8 mouse cellular contexts compared by ENCODE assay signal in the genomic region with DNA sequence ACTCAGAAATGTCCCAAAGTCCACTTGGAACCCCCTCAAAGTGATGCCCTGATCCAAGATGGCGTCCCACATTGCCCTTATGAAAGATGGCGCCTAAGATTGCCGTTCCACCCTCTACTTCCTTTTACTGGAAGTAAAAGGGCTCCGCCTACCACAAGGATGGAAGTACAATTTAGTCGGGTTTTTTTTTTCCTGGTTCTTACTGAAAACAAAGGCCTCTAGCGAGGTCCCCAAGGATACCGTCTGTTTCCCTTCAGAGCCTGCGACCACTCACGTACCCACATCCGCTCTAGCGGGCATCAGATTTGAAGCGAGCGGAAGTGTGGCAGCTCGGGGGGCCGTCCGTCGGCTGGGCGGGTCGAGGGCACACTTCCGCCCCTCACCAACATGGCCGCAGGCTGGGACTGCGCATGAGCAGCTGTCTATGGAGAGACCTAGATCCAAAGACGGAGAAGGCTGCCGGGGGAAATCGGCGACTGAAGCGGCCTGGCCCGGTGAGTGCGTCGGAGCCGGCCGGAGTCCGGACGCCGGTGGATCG. TPM values are rescaled to one million over a fixed set of nuclear protein-coding genes. Genes with fewer than 3 reads are reported as not detected.
A peak's percentile ranks its signal among the peaks of the same experiment; 100 is the strongest.
DNase-seq lines count a peak whose midpoint lies in the region; ATAC-seq lines count a peak whose summit lies in the region.

TSS of gene Usf1 (plus strand) at position 367 of the 538 bp plus-strand sequence.

- H3K9ac ChIP-seq in kidney, embryonic 15.5 days: peak within 1 kb of the TSS; percentile 91

- H3K4me2 ChIP-seq in kidney, embryonic 15.5 days: peak within 1 kb of the TSS; percentile 60

- H3K4me1 ChIP-seq in heart, embryonic 10.5 days: peaks cover 29% of the 10 kb centered on the region
- H3K4me1 ChIP-seq in kidney, embryonic 15.5 days: peaks cover 19% of the 10 kb centered on the region

- peaks cover 22% of the 10 kb centered on the region for H3K36me3 ChIP-seq in heart, embryonic 10.5 days
- H3K36me3 ChIP-seq in kidney, embryonic 15.5 days: peaks cover 16% of the 10 kb centered on the region

- peak within 1 kb of the TSS; percentile 93 for H3K4me3 ChIP-seq in heart, embryonic 10.5 days
- H3K4me3 ChIP-seq in kidney, embryonic 15.5 days (replicated peaks): peak within 1 kb of the TSS; percentile 78

- peak within 1 kb of the TSS; percentile 97 for H3K27ac ChIP-seq in heart, embryonic 10.5 days
- peak within 1 kb of the TSS; percentile 95 for H3K27ac ChIP-seq in kidney, embryonic 15.5 days

- WGBS in heart, embryonic 10.5 days: under 1% methylated on average over 36 of the region's 36 CpGs
- WGBS in kidney, embryonic 15.5 days: under 1% methylated on average over 36 of the region's 36 CpGs

- DNase-seq in B cell, adult 2 months: peak; percentile 96 to 97
- DNase-seq in brain, adult 2 months (ENCODE audit: low read depth, low spot score): peak; percentile 98
- peak; percentile 98 for DNase-seq in heart, embryonic 10.5 days (ENCODE audit: low spot score)
- peak; percentile 93 for DNase-seq in liver
- peak; percentile 92 to 97 for DNase-seq in spleen, postnatal 4 days (ENCODE audit: low spot score in 2 of 2)

- peak; percentile 94 for ATAC-seq in erythroblast, adult 5-6 weeks (replicated peaks; ENCODE audit: low FRiP score, poor library complexity, severe bottlenecking)
- peak; percentile 99 for ATAC-seq in kidney, embryonic 15.5 days (replicated peaks; ENCODE audit: low FRiP score)
- ATAC-seq in monocyte, adult 5-6 weeks (replicated peaks; ENCODE audit: insufficient number of reproducible peaks, low FRiP score, low TSS enrichment, poor library complexity, severe bottlenecking): peak; percentile 78

- peaks cover 14% of the 10 kb centered on the region; the same call in 1 of the 2 replicates for H3K27me3 ChIP-seq in heart, embryonic 10.5 days (ENCODE audit: insufficient read depth, poor library complexity, severe bottlenecking)
- 0 out of 2 replicates have a peak, but pooled peaks cover 3% of the 10 kb centered on the region for H3K27me3 ChIP-seq in kidney, embryonic 15.5 days

- no peaks in the 10 kb centered on the region for H3K9me3 ChIP-seq in heart, embryonic 10.5 days
- no peaks in the 10 kb centered on the region for H3K9me3 ChIP-seq in kidney, embryonic 15.5 days (replicated peaks)

RNA-seq across cellular contexts. Expression of gene Usf1, which starts in this region (rescaled TPM):
- 2.7 and 12.7 TPM in 2 replicates for total RNA-seq in erythroblast, adult 5-6 weeks (2015; ENCODE audit: low replicate concordance)
- 9.1 and 23.1 TPM in 2 replicates for total RNA-seq in erythroblast, adult 5-6 weeks (2017; ENCODE audit: low replicate concordance)
- polyA plus RNA-seq in heart, embryonic 10.5 days (2016; fragmentation: Nextera tagmentation; extraction: Ambion mirVana): 65.2 and 70.9 TPM in 2 replicates
- 71.2 and 90.9 TPM in 2 replicates for polyA plus RNA-seq in kidney, embryonic 15.5 days (2015; fragmentation: Nextera tagmentation; extraction: Ambion mirVana)
- total RNA-seq in monocyte, adult 5-6 weeks (2017): 91.6 to 117 TPM (median 94.5 TPM) in 3 replicates

Comparison
In these comparisons a context has a peak if more than half of its experiments do, and no peak if none do; other contexts are left out.
1. Peak in every context shown above with its lines: DNase-seq, ATAC-seq, H3K4me3 ChIP-seq and H3K27ac ChIP-seq.